Mouse (Mus musculus): Measurements from ENCODE around the gene Gm8693.
"Not testable (repeated sequence)": the region's sequence is repeated elsewhere in the genome, so short reads cannot be mapped to it uniquely, and the experiment has no call there.

Gm8693 gene

DNA sequence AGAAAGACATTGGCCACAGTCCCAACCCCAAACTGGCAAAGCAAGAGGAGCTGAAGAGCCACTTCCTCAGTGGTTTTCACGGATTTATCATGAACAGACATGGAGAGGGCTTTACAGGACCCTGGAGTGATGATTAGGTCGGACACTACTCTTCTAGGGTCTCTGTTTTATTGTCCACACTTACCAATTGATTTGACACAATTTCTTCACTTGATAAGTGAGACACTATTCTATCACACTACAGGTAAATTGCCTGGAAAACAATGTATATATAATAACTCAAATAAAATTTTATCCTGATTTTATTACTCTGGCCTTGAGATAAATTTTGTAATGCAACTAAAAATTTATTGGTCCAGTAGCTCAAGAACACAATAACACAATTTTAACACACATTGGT lies at the start of gene Gm8693:
Gene Gm8693, minus strand, starts transcription at position 101 of the 400 bp plus-strand sequence.
- DNase-seq: not testable (repeated sequence)

DNA sequence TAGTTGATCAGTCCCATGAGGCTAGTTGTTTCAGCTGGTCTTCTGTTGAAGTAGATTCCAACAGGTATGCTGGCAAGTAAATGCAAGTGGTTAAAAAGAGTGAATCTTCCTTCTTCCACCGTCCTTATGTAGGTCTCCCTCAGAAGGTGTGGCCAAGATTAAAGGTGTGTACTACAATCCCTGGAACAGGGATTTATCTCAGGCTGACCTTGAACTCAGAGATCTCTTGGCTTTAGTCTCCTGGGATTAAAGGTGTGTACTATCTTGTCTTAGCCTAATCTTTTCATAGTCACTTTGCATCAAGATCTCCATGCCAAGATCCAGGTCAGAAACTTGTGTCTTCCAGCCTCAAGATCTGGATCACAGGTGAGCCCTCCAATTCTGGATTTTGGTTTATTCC lies 27.5 kb upstream of the Gm8693 start, which contains the start of gene Gm4567:
Gene Gm4567, minus strand, starts transcription at position 101 of the 400 bp plus-strand sequence.
- not testable (repeated sequence) for DNase-seq

DNA sequence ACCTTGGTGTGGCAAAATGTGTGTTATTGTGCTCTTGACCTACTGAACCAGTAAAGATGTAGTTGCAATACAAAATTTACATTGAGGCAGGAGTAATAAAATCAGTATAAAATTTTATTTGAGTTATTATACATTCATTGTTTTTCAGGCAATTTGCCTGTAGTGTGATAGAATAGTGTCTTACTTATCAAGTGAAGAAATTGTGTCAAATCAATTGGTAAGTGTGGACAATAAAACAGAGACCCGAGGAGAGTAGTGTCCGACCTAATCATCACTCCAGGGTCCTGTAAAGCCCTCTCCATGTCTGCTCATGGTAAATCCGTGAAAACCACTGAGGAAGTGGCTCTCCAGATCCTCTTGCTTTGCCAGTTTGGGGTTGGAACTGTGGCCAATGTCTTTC lies 34.4 kb downstream of the Gm8693 start, which contains the start of gene Vmn1r155:
Gene Vmn1r155, plus strand, starts transcription at position 301 of the 400 bp plus-strand sequence.
- DNase-seq: not testable (repeated sequence)

All from kidney, adult 9 months (tissue).